Mouse (Mus musculus) thymus, adult 2 months (tissue): ENCODE data around the gene Myo1b.

Experiments
- CTCF ChIP-seq: fragments of 200-500 bp; IDR thresholded peaks from 2 replicates; pipeline ENCODE4 v1.5.1; 2012; ENCODE audit warnings: mild to moderate bottlenecking, control low read depth, low read length, moderate library complexity, borderline replicate concordance; ENCODE audit not compliant: control insufficient read depth, poor library complexity, insufficient read depth; ENCODE audit errors: extremely low read depth
- POLR2A ChIP-seq: fragments of 200-500 bp; IDR thresholded peaks from 2 replicates; pipeline ENCODE4 v1.6.1; 2012; ENCODE audit warnings: mild to moderate bottlenecking, low read length, control low read depth, moderate library complexity; ENCODE audit not compliant: control insufficient read depth, poor library complexity, insufficient read depth; ENCODE audit errors: extremely low read depth

- TF ChIP-seq CTCF (no peak), POLR2A (no peak)
Observed at GRCm38 (mm10) chr1:51740626-51741231, 175.1 kb downstream of the Myo1b start.
